ENCODE assay signal across 8 mouse cellular contexts in the genomic region with DNA sequence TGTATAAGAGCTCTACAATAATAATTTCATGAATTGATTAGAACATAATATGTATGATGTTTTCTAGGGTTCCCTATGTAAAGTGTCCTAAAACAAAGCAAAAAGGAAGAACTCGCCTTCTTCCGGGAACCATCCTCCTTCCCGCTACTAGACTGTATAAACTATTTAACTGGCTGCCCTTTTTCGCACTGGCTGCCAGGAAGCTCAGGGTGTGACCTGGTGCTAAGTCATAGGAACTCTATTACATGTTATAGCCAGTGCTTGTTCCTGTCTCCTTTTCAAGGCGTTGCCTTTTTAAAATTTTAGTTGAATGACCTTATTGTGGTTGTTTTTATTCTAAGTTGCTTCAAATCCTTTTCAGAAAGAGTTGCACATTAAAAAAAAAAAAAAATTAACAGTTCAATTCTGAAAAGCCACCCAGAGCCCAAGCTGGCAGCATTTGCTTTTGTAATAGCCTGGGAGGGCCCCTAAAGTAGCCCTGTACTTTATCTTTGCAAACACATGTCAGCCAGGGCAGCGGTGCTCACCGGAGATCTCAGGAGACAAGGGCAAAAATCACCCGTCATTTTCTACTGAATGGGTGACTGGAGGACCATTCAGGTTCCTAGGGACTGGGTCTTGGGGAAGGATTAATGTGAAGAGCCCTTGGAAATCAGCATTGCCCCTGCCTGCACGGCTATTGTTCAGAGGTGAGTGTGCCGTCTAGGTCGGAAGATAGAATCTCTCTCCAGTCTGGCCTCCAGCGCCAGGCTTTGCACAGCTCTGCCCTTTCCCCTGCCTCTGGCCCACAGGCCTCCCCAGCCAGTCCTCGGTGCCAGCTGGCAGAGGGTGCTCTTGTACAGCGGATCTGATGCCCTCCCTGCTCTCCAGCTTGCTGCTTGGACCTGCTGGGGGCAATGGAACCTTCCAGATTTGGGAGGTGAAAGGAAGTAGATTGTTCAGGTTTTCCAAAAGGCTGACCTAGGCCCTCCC.
DNase-seq lines count a peak whose midpoint lies in the region; ATAC-seq and TF ChIP-seq lines count a peak whose summit lies in the region.

No protein-coding gene starts in this region.

- H3K4me1 ChIP-seq in kidney, adult 2 months (ENCODE audit: control insufficient read depth, insufficient read depth, low read length): no peaks in the 10 kb centered on the region
- peaks cover 21% of the 10 kb centered on the region for H3K4me1 ChIP-seq in embryonic facial prominence, embryonic 10.5 days
- H3K4me1 ChIP-seq in liver, embryonic 14.5 days (replicated peaks; ENCODE audit: control insufficient read depth in 2 of 2, insufficient read depth in 2 of 2, low read length in 1 of 2): peaks cover 29 to 38% of the 10 kb centered on the region in 2 experiments
- H3K4me1 ChIP-seq in stomach, postnatal 0 days (replicated peaks; ENCODE audit: control insufficient read depth, insufficient read depth): no peaks in the 10 kb centered on the region

- 74% methylated on average over 14 of the region's 14 CpGs for WGBS in kidney, adult 2 months
- WGBS in embryonic facial prominence, embryonic 10.5 days: 65% methylated on average over 14 of the region's 14 CpGs
- WGBS in liver, embryonic 14.5 days (ENCODE audit: insufficient replicate concordance): 15% methylated on average over 14 of the region's 14 CpGs
- 61% methylated on average over 14 of the region's 14 CpGs for WGBS in stomach, postnatal 0 days

- peak overlapping the region; percentile 95 for H3K9ac ChIP-seq in liver, embryonic 14.5 days (replicated peaks)
- H3K9ac ChIP-seq in stomach, postnatal 0 days (ENCODE audit: low read length): no peak overlapping the region

- no peaks in the 10 kb centered on the region for H3K9me3 ChIP-seq in embryonic facial prominence, embryonic 10.5 days
- no peaks in the 10 kb centered on the region for H3K9me3 ChIP-seq in liver, embryonic 14.5 days (ENCODE audit: control insufficient read depth, low read length)
- no peaks in the 10 kb centered on the region for H3K9me3 ChIP-seq in stomach, postnatal 0 days (ENCODE audit: control insufficient read depth, low read length)

- TF ChIP-seq POLR2A in kidney, adult 2 months (IDR thresholded peaks at IDR 0.05; ENCODE audit: low read depth, low read length): no peak

- no peak overlapping the region for H3K27ac ChIP-seq in kidney, adult 2 months (ENCODE audit: insufficient read depth, low read depth, low read length)
- H3K27ac ChIP-seq in embryonic facial prominence, embryonic 10.5 days (replicated peaks): peak overlapping the region; percentile 54
- H3K27ac ChIP-seq in liver, embryonic 14.5 days: peak overlapping the region; percentile 98
- H3K27ac ChIP-seq in stomach, postnatal 0 days (replicated peaks): no peak overlapping the region

- ATAC-seq in liver, embryonic 14.5 days (ENCODE audit: insufficient read depth): peak; percentile 96
- ATAC-seq in stomach, postnatal 0 days (ENCODE audit: low FRiP score, low TSS enrichment): no peak

- H3K4me2 ChIP-seq in liver, embryonic 14.5 days (ENCODE audit: low read depth): peak overlapping the region; percentile 81
- no peak overlapping the region for H3K4me2 ChIP-seq in stomach, postnatal 0 days (replicated peaks; ENCODE audit: low read depth)

- peak; percentile 2 for DNase-seq in kidney, adult 2 months
- DNase-seq in kidney, adult 9 months: no peak
- DNase-seq in adrenal gland, adult 2 months: peak; percentile 30
- DNase-seq in embryonic facial prominence, embryonic 10.5 days (ENCODE audit: low spot score): no peak
- peak; percentile 84 to 87 (median 87) for DNase-seq in liver, embryonic 14.5 days (ENCODE audit: low read depth in 3 of 3, low spot score in 3 of 3)
- peak; percentile 37 for DNase-seq in stomach, postnatal 0 days (ENCODE audit: low spot score)
- DNase-seq in lung, postnatal 25 days (ENCODE audit: low spot score): no peak
- DNase-seq in frontal cortex, adult 2 months (ENCODE audit: extremely low spot score in 1 of 2, low spot score in 1 of 2): no peak

- H3K36me3 ChIP-seq in kidney, adult 2 months (ENCODE audit: control insufficient read depth, insufficient read depth, low read length): no peaks in the 10 kb centered on the region
- no peaks in the 10 kb centered on the region for H3K36me3 ChIP-seq in embryonic facial prominence, embryonic 10.5 days (replicated peaks)
- no peaks in the 10 kb centered on the region for H3K36me3 ChIP-seq in liver, embryonic 14.5 days (replicated peaks; ENCODE audit: control insufficient read depth, insufficient read depth, low read depth)
- H3K36me3 ChIP-seq in stomach, postnatal 0 days (ENCODE audit: control insufficient read depth, insufficient read depth, low read length): no peaks in the 10 kb centered on the region

- no peaks in the 10 kb centered on the region for H3K27me3 ChIP-seq in kidney, adult 2 months (replicated peaks; ENCODE audit: control insufficient read depth, insufficient read depth, low read length)
- peaks cover 39% of the 10 kb centered on the region for H3K27me3 ChIP-seq in embryonic facial prominence, embryonic 10.5 days (replicated peaks; ENCODE audit: low read depth, poor library complexity, severe bottlenecking)
- H3K27me3 ChIP-seq in liver, embryonic 14.5 days (ENCODE audit: control insufficient read depth, insufficient read depth, low read length): no peaks in the 10 kb centered on the region
- no peaks in the 10 kb centered on the region for H3K27me3 ChIP-seq in stomach, postnatal 0 days (ENCODE audit: control insufficient read depth, insufficient read depth, low read length)

- peak; percentile 90 for TF ChIP-seq EP300 in liver, embryonic 14.5 days (IDR thresholded peaks at IDR 0.05; ENCODE audit: low read depth)
- TF ChIP-seq EP300 in stomach, postnatal 0 days (optimal IDR thresholded peaks at IDR 0.05): no peak

- TF ChIP-seq CTCF in kidney, adult 2 months (conservative IDR thresholded peaks at IDR 0.05; ENCODE audit: insufficient read depth, insufficient read length, low read depth, low read length): peak; percentile 19; the same call in 1 of the 2 replicates
- peak; percentile 78 for TF ChIP-seq CTCF in liver, embryonic 14.5 days (IDR thresholded peaks at IDR 0.05; ENCODE audit: low read depth)
- peak; percentile 38 for TF ChIP-seq CTCF in stomach, postnatal 0 days (IDR thresholded peaks at IDR 0.05; ENCODE audit: low read depth)

- no peak overlapping the region for H3K4me3 ChIP-seq in kidney, adult 2 months (ENCODE audit: insufficient read depth, low read depth, low read length)
- no peak overlapping the region for H3K4me3 ChIP-seq in embryonic facial prominence, embryonic 10.5 days
- H3K4me3 ChIP-seq in liver, embryonic 14.5 days (ENCODE audit: insufficient read depth in 1 of 2, low read depth in 2 of 2, low read length in 2 of 2): peak overlapping the region; percentile 64 to 79
- H3K4me3 ChIP-seq in stomach, postnatal 0 days (ENCODE audit: low read depth, low read length): no peak overlapping the region

Comparison
In these comparisons a context has a peak if more than half of its experiments do, and no peak if none do; other contexts are left out.
1. DNase-seq: peak in kidney, adult 2 months (single experiment), adrenal gland, adult 2 months (single experiment), liver, embryonic 14.5 days (3 of 3) and stomach, postnatal 0 days (single experiment); none in kidney, adult 9 months (single experiment), embryonic facial prominence, embryonic 10.5 days (single experiment), lung, postnatal 25 days (single experiment) and frontal cortex, adult 2 months (0 of 2).
2. H3K27ac ChIP-seq: peak in embryonic facial prominence, embryonic 10.5 days (single experiment) and liver, embryonic 14.5 days (single experiment); none in kidney, adult 2 months (single experiment) and stomach, postnatal 0 days (single experiment).
3. H3K4me3 ChIP-seq: peak in liver, embryonic 14.5 days (2 of 2); none in kidney, adult 2 months (single experiment), embryonic facial prominence, embryonic 10.5 days (single experiment) and stomach, postnatal 0 days (single experiment).
4. CTCF ChIP-seq: peak in every context shown above with its lines; median percentile 78 in liver, embryonic 14.5 days; 38 in stomach, postnatal 0 days; 19 in kidney, adult 2 months.